Mouse (Mus musculus): ENCODE data around the gene Cd247.

Gene Cd247

DNA sequence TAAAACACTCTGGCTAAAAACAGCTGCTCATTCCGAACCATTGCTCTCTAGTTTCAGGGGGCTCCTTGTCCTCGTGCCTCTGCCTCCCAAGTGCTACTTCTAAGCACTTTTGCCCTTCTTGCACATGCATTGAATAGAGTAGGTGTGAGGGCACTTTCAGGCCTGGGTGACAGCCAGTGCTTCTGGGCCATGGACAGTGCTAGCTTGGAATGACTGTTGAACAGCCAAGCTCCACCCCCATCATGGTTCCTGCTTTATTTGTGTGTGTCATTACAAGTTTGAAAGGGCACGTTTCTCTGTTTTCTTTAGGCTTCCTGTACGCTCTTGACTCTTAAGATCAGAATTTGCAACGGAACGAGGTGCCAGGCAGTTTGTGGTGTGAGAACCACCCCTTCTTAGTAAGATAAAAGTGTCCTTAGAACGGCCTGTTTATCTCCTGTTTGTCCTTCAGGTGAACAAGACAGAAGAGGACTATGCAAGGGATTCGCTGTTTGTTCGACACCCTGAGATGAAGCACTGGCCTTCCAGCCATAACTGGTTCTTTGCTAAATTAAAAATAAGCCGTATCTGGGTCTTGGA, 18.2 kb upstream of the Cd247 start:
- in situ Hi-C loops (cut with MboI; ENCODE audit: unreplicated experiment in 2 of 2) = loop anchor here in 1 of 2 experiments (10.0 to 25.0 kb wide), 3 partner anchors 235 to 605 kb away; partner anchors contain the start of genes Dcaf6, Mpc2, Pou2f1 and Tada1

DNA sequence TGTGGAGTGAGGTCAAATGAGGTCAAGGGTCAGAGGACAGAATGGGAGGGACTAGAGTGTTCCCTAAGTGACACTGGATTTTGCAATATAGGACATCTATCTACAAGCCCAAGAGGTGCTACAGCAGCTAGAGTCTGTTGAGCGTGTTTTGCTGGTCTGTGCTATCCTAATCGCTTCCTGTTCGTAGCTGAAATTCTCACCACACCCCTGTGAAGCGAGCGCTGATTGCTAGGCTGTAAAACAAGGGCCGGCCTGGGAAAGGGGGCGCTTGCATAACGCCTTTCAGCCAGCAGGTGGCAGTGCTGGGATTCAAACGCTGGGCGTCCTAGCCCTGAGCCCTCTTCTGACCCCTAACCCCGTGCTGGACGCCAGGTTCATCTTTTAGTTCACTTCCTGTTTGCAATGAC, 17.0 kb upstream of the Cd247 start:
- in situ Hi-C loops (cut with MboI; ENCODE audit: unreplicated experiment in 2 of 2) = loop anchor here in 1 of 2 experiments (10.0 to 25.0 kb wide), 3 partner anchors 233 to 603 kb away; partner anchors contain the start of genes Dcaf6, Mpc2, Pou2f1 and Tada1

DNA sequence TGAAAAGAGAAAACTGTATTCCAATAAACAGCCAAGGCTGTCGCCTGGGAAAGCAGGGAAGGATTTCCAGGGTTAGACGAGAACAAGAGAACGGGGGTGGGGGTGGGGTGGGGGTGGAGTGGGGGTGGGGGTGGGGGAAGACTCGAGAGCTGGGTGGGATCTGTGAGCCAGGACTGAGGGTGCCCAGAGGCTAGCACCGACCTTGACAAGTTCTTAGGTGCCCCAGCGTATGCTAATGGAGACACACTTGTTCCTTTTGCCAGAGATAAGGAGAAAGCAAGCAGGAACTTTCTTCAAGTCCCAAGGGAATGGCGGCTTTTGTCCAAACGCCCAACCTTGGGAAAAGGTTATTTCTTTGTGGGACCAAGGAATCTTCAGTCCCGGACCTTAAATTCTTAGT, 16.5 kb upstream of the Cd247 start:
- in situ Hi-C loops (cut with MboI; ENCODE audit: unreplicated experiment in 2 of 2) = loop anchor here in 1 of 2 experiments (10.0 to 25.0 kb wide), 3 partner anchors 233 to 603 kb away; partner anchors contain the start of genes Dcaf6, Mpc2, Pou2f1 and Tada1

DNA sequence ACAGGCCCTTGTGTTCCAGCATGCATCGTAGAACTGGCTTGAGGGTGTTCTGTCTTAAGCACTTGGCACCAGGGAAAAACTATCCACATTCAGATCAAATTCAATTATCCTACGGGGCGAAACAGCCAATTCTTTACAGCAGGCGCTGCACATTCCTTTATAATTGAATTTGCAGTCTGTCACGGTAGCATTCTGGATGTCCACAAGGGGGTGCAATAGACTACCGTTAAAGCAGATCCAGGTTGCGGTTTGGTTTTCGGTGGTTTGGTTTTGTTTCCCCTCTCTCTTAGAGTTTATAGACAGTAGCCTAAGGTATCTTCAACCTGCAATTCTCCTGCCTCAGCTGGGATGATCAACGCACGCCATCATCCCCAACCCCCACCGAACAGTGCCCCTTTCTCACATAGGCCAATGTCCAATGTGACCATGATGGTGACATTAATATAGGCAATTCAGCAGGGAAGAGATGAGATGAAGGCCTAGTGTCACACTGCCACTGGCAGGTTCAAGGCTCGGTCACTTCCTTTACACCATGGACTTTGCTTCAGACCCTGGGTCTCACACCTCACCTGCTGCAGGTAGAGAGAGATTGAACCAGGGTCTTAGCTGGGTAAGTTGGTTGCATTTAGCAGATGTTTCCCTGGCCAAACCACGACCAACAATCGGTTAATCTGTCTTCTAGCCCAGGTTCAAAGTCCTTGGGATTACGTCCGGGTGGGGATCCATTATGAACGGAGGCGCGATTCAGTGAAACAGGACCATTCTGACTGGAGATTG, 12.8 kb upstream of the Cd247 start:
- in situ Hi-C loops (cut with MboI; ENCODE audit: unreplicated experiment in 2 of 2) = loop anchor here (5.0 to 10.0 kb wide), 5 partner anchors 182 to 602 kb away; partner anchors contain the start of genes Tada1 (in 2 of the 2) and Pou2f1 (in 1 of the 2)

DNA sequence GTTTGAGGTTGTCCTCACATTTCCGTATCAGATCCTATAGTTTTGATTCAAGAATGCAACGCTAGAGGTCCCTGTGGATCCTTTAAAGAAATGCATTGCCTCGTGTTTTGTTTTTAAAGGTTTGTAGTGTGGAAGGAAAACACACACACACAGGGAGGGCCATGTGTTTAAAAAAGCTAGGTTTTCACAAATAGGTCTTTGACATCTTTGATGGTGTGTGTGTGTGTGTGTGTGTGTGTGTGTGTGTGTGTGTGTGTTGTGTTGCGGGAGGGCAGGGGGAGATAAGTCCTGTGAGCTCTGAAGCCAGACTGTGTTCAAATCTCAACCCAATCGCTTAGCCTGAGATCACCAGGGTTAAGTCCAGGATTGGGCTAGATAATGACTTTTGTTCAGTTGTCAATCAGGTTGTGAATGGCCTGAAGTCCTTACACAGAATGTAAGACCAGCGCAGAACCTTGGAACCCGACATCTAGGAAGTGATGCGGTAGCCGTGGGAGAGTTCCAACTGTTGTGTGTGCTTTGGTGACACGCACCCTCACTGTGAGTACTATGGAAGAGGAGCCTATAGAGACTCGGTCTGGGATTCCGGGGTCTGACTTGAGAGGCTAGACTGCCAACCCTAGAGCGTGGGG, 8.4 kb upstream of the Cd247 start:
- in situ Hi-C loops (cut with MboI; ENCODE audit: unreplicated experiment in 2 of 2) = loop anchor here (5.0 to 10.0 kb wide), 7 partner anchors 67 to 597 kb away; partner anchors contain the start of genes Tada1 (in 2 of the 2) and Pou2f1 (in 1 of the 2)

DNA sequence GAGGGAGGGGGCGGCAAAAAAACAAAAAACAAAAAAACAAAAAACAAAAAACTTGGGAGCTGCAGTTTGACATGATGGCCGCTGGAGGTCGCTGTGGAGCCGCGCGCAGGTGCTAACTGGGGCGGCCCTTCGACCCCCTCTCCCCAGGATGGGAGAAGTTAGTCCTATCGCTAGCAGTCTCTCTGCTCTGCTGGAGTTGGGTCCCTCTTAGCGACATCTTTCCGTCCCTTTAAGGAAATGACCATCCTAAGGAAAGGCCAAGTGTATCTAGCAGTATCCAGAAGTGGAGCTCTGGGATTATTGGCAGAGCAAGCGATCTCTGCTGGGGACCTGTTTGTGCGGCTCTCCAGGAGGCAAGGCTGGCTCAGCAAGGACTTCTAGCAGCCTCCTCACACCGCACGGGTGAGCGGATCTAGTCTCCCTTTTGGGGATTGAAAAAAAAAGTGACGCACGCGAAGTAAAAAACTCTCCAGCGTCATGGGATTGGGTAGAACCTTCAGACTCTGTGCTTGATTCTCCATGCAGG, 7.8 kb upstream of the Cd247 start:
- in situ Hi-C loops (cut with MboI; ENCODE audit: unreplicated experiment in 2 of 2) = loop anchor here (5.0 kb wide), 2 partner anchors 67 to 187 kb away; no protein-coding TSS in a partner anchor

DNA sequence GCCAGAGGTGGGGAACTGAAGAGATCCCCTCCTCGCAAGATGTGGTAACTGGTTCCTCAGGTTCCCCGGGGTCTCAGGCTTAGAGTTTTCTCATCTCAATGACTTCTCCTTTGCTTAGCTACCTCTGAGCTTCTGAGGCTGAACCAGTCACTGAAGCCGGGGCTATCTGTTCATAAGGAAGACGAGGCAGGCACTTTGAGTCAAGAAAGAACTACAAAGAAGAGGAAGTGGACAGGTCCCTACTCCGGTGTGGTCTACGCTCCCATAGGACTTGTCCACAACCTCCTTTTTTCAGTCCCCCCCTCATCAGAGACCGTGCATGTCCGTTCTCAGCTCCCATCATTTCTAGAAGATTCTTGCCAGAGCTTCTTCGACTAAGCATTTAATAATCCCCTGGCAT, 7.1 kb upstream of the Cd247 start:
- in situ Hi-C loops (cut with MboI; ENCODE audit: unreplicated experiment in 2 of 2) = loop anchor here (5.0 kb wide), 2 partner anchors 66 to 186 kb away; no protein-coding TSS in a partner anchor

DNA sequence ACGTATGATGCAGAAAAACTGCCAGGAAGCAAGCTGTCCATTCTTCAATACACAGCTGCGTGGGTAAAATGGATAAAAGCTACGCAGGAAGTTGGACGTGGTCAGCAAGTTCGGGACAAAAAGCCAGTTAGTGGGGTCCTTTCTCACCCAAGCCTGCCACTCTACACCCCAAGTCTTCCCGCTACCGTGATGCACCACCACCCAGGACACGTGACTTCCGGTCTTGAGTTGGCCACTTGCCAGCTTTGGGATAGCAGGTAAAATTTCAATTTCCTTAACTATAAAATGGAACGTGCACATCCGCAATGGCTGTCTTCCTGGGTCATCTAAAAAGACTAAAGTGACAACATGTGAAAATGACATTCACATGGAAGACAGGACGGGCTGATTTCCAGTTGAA, 6.6 kb upstream of the Cd247 start:
- in situ Hi-C loops (cut with MboI; ENCODE audit: unreplicated experiment in 2 of 2) = loop anchor here (5.0 kb wide), 2 partner anchors 65 to 185 kb away; no protein-coding TSS in a partner anchor

DNA sequence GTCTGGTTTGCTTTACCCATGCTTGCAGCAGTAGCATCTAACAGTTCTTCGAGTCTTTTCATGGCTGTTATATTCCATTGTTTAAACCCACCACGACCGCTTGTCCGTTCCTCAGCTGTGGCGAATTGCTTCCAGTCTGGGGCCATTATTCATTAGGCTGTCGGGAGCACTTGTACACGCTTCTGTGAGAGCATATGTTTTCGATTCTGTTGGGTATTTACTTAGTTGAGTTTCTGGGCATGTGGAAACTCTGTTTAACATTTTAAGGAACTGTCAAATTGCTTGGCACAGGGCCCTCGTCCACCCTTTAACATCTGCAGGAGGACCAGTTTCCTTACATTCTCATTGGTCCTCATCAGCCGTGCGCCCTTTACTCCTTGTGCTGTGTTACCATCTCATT, 2.2 kb upstream of the Cd247 start:
- in situ Hi-C loops (cut with MboI; ENCODE audit: unreplicated experiment in 2 of 2) = no loop called here

DNA sequence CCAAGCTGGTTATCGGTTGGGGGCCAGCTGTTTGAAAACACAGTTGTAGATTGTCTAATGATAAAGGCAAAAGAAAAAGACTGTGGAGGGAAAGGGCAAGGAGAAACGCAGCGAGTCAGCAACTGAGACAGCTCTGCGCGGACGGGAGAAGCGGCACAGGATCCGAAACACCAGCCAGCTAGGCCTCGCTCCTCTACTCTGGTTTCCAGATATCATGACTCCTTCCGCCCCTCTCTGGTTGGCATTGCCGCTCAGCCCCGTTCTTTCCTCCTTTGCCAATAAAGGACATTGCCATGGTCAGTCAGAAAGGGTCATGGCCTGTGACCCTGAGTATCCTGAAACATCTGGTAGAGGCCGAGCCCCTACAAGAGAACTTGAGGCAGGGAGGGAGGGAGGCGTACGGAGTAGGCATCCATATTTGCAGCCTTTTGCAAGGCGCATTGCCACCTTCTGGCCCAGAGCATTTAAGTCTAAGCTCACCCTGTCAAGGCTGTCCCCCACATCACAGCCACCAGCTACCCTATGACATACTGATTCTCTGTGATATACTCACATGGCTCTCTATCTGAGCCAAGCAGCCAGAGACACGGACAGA, 682 bp downstream of the Cd247 start:
- in situ Hi-C loops (cut with MboI; ENCODE audit: unreplicated experiment in 2 of 2) = no loop called here

DNA sequence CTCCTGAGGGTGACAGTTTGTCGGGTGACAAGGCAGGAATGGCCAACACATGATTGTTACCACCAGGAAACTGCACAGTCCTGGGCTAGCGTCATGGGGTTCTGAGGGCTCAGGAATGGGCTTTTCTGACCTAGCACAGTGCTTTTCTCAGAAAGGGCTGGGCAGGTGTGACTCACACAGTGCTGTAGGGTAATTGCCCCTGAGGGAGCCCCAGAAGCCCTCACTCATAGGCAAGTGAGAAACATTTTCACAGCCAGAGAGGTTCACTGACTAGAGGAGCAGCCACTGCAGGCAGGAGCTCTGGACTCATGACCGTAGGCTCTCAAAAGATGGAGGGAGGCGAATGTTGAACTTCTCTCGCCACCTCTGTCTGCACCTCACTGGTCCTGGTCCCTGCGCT, 1.5 kb downstream of the Cd247 start:
- in situ Hi-C loops (cut with MboI; ENCODE audit: unreplicated experiment in 2 of 2) = no loop called here

DNA sequence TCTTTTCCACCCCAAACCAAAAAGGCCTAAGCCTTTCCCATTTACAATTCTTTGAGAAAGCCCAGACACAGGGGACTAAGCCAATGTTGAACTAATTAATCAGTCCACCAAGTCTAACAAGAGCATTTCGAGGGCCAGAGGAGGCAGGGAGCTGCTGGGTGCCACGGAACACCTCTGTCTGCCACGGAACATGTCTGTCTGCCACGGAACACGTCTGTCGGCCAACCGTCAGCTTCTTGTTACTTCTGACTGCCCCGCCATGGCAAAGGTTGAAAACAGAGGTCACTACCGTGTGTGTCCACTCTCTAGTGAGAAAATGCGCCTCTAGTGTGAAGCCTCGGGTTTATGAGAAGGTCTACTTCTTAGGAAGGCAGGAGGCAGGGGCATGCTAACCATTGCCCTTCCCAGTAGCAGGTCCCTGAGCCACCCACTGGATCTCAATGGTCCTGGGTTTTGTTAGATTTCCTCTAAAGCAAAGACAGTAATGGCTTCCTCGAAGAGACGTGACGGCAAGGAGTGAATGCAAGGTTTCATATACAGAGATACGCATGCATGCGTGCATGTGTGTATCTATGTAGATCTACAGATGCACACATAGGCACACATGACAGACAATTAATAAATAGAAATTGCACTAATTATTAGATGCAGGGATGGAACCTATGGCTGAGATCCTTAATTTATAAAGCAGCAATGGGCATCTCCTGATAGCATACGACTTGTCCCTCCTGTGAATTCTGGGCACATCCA, 2.2 kb downstream of the Cd247 start:
- in situ Hi-C loops (cut with MboI; ENCODE audit: unreplicated experiment in 2 of 2) = no loop called here

DNA sequence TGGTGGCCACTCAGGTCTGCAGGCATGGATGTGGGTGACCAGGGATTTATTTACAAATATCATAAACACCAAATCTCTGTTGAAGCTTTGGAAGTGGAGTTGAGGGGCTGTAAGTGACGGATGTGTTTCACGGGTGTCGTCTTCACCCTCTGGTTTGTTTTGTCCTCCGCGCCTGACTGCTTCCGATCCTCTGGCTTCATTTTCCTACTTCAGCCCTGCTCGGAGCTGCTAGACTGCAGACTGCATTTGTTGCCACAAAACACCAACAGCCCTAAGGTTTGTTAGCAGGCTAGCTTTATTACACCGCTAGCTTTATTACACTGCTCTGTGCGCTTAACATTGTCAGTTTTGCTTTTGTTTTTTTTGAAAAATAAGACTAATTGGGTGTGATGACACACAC, 2.9 kb downstream of the Cd247 start:
- in situ Hi-C loops (cut with MboI; ENCODE audit: unreplicated experiment in 2 of 2) = no loop called here

DNA sequence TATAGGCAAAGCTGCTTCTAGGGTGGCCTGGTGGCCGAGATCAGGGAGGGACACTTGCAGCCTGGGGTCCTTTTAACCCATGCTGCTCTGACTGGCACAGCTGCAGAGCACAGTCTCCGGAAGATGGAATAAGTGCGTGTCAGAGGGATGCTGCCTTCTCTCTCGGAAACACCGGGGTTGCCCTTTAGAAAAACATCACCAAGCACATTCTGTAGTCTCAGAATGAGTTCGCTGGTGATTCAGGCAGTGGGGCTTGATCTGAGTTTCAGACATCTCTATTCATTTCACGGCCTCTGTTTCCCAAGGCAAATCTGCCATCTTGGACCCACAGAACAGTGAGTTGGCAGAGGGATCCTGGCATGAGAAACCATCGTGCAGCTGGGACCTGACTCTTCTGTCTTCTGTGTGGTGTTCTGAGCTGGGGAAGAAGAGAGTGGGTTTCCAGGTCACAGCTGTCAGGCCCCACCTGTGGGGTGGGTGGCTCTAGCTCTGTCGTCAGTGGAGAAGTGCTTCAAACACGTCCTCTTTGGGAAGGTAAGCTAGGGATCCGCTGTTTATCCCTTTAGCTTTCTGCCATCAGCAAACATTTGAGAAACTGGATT, 13.3 kb downstream of the Cd247 start:
- in situ Hi-C loops (cut with MboI; ENCODE audit: unreplicated experiment in 2 of 2) = loop anchor here in 1 of 2 experiments (25.0 kb wide), 1 partner anchor 1835 kb away; no protein-coding TSS in a partner anchor

DNA sequence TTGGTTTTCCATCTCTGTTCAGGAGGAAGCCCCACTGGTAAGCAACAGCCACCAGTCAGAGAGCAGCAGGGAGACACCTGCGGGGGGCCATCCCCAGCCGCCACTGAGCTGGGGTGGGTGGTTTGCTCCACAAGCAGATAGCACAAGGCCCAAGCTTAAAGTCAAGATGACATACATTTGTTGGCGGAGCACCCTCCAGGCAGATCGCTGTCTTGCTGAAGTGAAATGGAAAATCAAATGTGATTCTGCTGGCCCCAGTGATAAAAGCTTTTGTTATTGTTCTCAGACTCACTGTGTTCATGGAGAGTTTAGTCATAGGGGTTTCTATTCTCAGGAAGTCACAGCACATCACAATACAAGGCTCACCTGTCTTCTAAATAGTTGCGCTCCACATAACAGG, 14.6 kb downstream of the Cd247 start:
- in situ Hi-C loops (cut with MboI; ENCODE audit: unreplicated experiment in 2 of 2) = loop anchor here in 1 of 2 experiments (25.0 kb wide), 1 partner anchor 1834 kb away; no protein-coding TSS in a partner anchor

DNA sequence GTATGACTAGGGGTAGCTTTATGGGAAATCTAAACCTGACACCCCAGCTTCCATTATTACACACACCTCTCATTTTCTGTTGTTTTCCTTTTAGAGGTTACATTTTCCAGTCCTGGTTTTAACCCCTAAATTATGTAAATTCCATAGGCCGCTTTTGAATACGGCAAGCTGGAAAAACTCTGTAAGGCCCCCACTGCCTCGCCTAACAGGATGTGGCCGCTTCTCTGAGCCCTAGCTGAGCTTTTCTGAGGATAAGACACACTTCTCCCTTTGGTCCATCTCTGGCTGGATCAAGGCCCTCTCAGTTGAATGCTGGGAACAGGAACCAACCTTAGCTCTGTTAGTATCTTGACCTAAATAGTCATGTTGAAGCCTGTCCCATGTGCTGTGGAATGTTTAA, 15.7 kb downstream of the Cd247 start:
- in situ Hi-C loops (cut with MboI; ENCODE audit: unreplicated experiment in 2 of 2) = loop anchor here in 1 of 2 experiments (25.0 kb wide), 1 partner anchor 1833 kb away; no protein-coding TSS in a partner anchor

DNA sequence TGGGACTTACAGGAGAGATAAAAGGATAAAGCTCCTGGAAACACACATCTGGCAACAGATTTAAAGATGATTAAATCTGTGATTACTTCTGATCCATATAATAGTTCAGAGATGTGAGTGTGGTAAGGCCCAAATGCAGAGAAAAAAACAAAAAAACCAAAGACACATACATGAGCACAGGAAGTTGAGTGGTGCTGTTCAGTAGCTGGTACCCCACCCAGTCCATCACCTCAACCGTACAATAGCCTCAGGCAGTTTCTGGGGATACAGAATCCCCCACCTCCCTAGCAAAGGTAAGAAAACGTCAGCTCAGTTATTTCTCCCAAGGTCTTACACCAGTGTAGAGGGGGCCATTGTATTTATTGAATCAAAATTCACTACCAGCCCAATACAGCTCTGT, 22.2 kb downstream of the Cd247 start:
- in situ Hi-C loops (cut with MboI; ENCODE audit: unreplicated experiment in 2 of 2) = loop anchor here in 1 of 2 experiments (25.0 kb wide), 1 partner anchor 1827 kb away; no protein-coding TSS in a partner anchor

DNA sequence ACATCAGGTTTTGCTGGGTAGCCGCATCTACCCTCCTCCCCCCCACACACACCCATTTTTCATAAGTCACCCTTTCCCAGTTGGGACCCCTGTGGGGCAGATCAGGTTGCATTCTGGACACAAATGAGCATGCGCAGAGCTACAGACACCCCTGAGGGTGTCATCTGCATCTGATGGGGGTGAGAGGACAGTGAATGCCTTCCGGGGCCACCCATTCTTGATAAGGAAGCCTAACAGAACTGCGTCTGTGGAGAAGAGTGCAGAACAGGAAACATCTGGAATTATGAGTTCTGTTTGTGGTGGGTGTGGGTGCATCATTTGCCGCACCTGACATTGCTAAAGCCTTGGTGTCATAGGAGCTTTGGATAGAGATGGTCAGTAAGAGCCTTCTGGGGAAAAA, 22.7 kb downstream of the Cd247 start:
- in situ Hi-C loops (cut with MboI; ENCODE audit: unreplicated experiment in 2 of 2) = loop anchor here in 1 of 2 experiments (25.0 kb wide), 1 partner anchor 1826 kb away; no protein-coding TSS in a partner anchor

DNA sequence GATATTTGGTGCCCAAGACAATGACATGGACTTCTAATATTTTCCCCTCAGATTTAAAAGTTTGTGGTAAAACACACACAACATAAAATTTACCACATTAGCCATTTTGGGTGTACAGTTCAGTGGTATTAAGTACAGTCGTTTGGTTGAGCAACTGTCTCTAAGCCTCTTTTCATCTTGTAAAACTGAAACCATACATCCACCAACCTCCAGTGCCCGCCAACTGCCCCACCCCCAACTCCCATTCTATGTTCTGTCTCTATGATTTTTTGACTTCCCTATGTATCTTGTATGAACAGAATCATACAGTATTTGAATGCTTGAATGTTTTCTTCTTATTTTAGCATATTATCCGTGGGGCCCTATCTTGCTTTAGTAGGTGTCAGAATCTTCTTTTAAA, 24.3 kb downstream of the Cd247 start:
- in situ Hi-C loops (cut with MboI; ENCODE audit: unreplicated experiment in 2 of 2) = loop anchor here in 1 of 2 experiments (25.0 kb wide), 1 partner anchor 1825 kb away; no protein-coding TSS in a partner anchor
